Mouse (Mus musculus): Measurements from ENCODE around the gene Olfr463. TPM values are rescaled to one million over a fixed set of nuclear protein-coding genes. Genes with fewer than 3 reads are reported as not detected.
"Not testable (repeated sequence)": the region's sequence is repeated elsewhere in the genome, so short reads cannot be mapped to it uniquely, and the experiment has no call there.

Olfr463 gene
- not detected for total RNA-seq (2022)

DNA sequence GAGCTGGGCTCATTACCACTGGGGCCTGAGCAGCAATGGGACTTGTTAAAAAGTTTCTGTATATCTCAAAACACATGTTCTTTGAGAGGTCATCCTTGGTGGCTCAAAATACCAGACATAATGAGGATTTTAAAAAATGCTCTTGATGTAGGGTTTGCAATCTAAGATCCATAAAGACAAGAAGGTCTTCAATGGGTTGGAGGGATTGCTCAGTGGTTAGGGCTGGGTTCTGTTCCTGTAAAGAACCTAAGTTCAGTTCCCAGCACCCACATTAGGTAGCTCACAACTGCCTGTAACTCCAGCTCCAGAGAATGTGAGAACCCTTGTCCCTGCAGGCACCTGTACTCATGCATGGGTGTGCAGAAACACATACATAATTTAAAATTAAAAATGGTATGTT lies at the start of gene Olfr463:
TSS of gene Olfr463 (minus strand) at position 101 of the 400 bp plus-strand sequence.
- no peak for DNase-seq (ENCODE audit: low spot score in 2 of 2)

DNA sequence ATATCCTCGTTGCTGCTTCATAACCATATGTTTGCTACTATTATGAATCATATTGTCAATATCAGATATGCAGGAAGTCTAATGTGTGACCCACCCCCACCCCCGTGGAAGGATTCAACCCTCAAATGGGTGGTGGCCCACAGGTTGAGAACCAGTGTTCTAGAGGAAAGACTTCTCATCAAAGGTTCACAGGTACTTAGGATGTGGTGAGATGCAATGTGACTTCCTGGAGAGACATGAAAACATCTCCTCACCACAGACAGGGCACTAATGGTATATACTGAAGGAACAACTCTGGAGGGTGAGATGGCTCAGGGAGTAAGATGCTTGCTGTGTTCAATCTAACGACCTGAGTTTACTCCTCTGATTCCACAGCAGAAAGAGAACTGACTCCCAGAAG lies 38.3 kb upstream of the Olfr463 start:
- DNase-seq (ENCODE audit: low spot score in 2 of 2) = no peak

DNA sequence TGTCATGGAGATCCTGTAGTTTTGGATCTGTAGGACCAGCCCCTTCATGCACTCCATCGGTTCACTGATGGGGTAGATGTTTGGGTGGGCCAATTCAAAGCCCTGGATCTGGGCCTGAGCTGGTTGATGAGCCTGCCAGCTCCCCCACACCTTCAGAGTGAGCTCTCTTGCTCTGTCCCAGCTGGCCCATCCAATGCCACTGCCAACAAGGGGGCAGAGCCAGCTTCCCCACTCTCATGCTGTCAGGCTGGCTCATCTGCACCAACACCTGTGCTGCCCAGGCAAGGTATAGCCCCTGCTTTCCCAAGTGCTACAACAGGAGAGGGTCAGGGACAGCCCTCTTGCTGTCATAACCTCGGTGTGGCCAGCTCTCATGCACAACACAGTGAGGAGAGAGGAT lies 36.5 kb upstream of the Olfr463 start:
- no peak for DNase-seq (ENCODE audit: low spot score in 2 of 2)

DNA sequence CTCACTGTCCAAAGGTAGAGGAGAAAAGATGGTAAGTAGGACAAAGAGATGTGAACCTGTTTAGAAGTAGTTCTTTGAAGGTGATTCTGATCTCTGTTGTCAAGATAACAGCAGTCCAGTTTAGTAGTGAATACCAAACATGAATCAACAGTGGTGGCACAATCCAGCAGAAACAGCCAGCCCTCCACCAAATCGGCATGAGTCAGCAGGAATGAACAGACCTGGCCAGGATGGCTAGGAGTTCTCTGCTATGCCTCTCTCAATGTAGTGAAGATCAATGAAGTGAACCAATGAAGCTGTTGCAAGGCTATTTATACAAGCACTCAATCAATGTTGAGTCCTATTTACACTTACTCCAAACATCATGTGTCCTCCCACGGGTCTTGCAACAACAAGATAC lies 33.2 kb upstream of the Olfr463 start:
- no peak for DNase-seq (ENCODE audit: low spot score in 2 of 2)

DNA sequence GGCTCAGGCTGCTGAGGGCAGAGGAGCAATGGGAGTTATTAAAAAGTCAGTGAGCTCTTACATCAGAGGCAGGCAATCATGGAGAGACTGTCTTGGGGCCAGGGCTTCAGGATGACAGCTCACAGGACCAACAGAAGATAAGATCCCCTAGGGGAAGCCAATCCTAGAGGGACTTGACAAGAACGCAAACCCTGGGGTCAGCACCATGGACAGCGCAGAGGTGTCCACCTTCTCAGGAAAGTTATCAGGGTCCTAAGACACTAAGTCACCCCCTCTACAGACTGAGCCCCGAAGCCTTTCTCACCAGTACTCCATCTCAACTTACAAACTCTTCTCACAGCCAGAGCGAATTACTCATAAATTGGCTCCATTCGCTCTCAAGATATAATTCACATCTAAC lies 23.8 kb upstream of the Olfr463 start, which contains the start of gene Olfr464:
TSS of gene Olfr464 (minus strand) at position 2 of the 400 bp plus-strand sequence.
- DNase-seq (ENCODE audit: low spot score in 2 of 2) = no peak

DNA sequence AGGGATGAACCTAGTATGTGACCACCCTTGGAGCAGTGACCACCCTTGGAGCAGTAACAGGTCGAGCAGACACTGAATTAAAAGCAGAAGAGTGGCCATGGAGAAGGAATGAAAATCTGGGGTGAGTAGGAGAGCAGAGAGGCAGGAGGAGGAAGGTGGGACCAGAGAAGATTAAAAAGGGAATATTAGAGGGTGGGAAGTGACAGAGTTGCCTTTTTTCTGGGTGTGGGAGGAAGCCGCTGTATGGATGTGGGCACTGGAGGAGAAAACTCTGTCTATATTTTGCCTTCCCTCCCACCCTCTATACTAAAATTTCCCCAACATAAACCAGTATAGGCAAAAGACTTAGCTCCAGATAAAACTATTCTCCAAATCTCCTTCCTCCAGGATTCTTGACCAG lies 23.1 kb upstream of the Olfr463 start:
- DNase-seq (ENCODE audit: low spot score in 2 of 2) = peak in 1 of 2 experiments; percentile 40

DNA sequence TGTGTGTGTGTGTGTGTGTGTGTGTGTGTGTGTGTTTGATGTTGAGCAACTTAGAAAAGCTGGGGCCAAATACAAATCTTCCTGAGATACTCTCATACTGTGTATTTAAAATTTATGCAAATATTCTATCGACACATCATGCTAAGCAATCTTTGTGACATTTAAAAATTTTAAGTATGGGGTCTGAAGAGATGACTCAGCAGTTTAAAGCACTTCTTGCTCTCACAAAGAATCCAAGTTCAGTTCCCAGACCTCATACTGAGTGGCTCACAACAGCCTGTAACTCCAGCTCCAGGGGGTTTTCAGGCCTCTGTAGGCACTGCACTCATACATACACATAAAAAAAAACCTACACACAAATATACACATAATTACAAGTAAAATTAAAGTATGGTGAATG lies 18.8 kb upstream of the Olfr463 start:
- DNase-seq (ENCODE audit: low spot score in 2 of 2) = no peak

DNA sequence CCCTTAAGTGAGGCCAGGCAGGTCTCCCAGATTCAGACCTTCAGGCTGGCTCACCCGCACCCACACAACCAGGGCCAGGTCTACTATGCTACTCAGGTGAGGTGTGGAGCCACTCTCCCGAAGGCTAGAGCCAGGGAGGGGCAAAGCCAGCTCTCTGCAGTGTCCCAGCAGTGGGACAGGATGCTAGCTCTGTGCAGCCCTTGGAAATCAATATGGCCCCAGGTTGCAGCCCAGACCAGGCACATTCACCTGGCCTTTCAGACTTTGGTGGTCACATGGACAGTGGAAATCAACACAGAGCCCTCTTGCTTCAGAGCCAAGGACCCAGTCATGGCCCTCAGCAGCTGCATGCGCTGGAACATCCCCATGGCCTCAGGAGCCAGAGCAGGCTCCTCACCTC lies 7.1 kb upstream of the Olfr463 start:
- DNase-seq (ENCODE audit: low spot score in 2 of 2) = no peak

DNA sequence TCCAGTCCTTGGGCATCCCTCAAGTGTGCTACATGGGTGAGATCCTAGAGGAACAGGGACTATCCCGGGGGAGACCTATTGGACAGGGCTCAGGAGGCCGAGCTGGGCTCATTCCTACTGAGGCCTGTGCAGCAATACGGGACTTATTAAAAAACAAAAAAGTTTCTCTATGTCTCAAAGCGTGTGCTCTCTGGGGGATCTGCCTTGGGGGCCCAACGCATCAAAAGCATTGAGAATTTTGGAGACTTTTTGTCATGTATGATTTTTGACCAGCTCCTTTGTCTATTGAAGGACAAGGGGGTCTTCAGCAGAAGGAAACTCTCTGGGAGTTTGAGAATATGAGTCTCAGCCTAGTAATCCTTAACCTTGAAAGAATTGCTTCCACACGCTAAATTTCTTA lies 5.0 kb downstream of the Olfr463 start, which contains the start of gene Olfr462:
TSS of gene Olfr462 (minus strand) at position 101 of the 400 bp plus-strand sequence.
- no peak for DNase-seq (ENCODE audit: low spot score in 2 of 2)

DNA sequence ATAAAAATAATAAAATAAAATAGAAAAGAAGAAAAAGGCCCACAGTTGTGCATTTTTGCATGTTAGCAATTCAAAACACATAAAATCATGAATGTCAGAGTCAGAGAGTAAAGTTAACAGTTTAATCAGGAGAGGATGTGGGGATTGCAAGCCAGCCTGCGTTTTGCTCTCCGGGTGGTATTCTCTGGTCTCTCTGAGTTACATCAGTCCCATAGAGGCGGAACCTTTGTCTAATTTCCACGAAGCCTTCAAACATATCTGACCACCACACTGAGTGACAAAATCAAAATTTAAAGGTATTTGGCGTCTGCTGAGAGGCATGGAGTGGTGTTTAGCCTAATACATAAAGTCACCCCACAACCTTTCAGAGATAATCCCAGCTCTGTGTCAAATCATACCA lies 12.3 kb downstream of the Olfr463 start:
- no peak for DNase-seq (ENCODE audit: low spot score in 2 of 2)

DNA sequence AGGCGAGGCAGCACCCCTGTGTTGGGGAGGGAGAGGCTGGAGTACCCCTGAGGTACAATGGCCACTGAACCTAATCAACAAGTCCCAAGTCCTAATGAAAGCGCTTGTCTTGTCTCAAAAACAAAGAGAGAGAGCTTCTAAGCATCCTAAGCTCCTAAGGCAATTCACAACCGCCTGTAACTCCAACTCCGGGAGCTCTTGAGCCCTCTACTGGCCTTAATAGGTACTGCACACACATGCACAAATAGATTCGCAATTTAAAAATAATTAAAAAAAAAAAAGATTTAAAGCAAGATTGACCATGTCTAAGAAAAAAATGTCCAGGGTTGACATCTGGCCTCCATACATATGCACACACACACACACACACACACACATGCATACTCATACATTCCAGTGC lies 13.7 kb downstream of the Olfr463 start:
- no peak for DNase-seq (ENCODE audit: low spot score in 2 of 2)

DNA sequence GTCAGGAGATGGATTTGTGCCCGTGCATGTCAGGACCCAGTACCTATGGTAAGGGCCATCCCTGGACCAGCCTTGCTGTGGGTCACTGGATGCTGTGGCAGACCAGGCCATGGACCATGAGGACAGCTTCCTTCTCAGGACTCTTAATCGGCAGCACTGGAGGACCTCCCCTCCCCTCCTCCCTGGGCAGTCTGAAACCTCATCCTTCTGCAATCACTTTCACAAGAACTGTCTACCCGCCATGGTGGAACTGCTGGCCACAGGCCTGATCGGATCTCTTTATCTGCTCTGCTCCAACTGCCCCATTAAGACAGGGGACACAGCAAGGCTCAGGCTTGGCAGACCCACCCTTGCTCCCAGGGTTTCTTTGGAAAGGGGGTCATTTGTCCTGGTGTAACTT lies 15.5 kb downstream of the Olfr463 start:
- no peak for DNase-seq (ENCODE audit: low spot score in 2 of 2)

DNA sequence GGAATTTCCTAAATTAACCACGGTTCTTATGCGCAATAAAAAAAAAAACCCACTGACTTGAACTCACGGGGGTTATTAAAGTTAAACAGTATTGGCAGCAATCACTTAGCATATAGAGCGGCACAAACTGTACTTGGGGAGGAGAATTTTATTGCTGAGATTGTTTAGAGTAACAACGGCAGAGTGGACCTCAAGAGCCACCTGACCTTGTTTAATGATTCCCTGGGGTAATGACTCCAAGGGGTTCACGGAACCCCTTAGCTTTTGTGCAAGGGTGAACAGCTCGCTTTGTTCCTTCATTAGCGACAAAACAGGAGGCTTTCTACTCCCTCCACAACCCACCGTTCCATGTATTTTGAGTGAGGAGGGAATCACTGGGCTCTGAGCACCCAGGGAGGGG lies 17.4 kb downstream of the Olfr463 start:
- DNase-seq (ENCODE audit: low spot score in 2 of 2) = no peak

DNA sequence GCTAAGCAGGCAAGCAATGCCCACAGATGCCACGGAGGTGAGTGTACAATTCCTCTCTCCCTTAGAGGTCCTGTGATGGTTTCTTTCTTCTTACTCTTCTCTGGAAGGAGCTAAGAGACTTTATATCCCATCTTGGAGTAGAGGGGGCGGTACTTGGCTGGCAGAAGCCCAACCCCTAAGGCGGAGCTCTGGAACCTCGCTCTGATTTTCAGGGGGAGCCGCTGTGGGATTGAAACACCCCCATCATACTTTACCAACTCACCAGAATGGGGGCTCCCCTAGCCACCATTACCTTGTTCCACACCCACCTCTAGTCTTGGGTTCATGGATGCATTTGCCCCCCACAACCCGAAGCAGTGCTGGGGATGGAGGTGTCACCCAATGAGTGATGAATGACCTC lies 21.8 kb downstream of the Olfr463 start, which contains the start of gene Epx:
TSS of gene Epx (minus strand) at position 101 of the 400 bp plus-strand sequence.
- no peak for DNase-seq (ENCODE audit: low spot score in 2 of 2)

DNA sequence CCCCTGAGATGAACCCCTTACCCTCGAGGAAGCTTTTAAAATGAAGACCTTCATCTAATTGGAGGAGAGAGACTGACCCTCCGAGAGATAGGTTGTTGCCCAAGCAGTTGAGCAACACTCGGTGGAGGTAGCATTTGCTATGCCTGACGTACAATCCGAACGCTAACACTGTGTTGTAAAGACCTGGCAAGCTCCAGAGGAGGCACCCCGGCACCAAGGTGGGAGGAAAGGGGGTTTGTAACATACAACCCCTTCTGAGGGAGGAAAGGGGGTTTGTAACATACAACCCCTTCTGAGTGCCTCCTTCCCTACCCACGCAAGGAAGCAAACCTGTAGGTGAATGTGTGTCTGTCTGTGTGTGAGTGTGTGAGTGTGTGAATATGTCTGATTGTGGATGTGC lies 25.4 kb downstream of the Olfr463 start:
- DNase-seq (ENCODE audit: low spot score in 2 of 2) = no peak

DNA sequence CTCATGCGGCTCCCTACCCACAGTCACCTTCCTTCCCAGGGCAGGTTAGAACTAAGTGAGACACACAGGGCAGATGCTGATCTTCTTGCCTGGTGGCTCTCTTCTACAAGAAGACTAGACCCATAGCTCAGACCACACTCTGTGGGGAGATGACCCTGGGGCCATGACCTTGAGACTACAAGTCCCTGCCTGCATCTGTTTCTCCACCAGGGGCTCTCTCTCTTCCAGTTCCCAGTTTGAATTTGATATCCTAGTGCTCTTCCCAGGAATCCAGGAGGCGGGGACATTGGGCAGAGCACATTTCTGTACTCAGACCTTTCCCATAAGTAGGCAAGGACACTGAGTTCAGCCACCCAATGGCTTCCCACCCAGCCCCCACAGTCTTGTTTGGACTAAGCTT lies 27.1 kb downstream of the Olfr463 start:
- DNase-seq (ENCODE audit: low spot score in 2 of 2) = no peak

DNA sequence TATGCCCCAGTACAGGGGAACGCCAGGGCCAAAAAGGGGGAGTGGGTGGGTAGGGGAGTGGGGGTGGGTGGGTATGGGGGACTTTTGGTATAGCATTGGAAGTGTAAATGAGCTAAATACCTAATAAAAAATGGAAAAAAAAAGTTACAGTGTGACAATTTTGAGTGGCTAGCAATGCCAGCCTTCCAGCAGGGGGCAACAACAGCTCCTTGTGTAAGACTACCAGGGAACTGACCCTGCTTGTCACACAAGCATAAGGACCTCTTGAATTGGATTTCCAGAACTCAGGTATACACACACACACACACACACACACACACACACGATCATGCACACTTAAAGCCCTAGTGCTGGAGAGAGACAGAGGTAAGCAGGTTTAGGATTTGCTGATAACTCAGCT lies 30.3 kb downstream of the Olfr463 start:
- not testable (repeated sequence) for DNase-seq (ENCODE audit: low spot score in 2 of 2)

DNA sequence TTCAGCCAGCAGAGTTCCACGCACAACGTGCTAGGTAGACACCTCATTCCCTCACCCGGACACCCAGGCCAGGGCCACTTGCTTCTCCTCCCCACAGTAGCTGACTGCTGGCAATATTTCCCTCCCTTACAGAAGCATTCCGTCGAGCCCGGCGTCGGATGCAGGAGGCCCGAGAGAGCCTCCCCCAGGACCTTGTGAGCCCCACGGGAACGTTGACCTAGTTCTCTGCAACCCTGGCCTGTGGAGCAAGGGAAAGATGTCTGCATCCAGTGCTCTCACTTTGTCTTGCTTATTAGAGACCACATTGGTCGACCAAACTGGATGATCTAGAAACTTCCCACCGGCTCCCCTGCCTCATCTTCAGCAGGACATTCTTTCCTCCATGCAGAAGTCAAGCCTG lies 34.4 kb downstream of the Olfr463 start:
- no peak for DNase-seq (ENCODE audit: low spot score in 2 of 2)

DNA sequence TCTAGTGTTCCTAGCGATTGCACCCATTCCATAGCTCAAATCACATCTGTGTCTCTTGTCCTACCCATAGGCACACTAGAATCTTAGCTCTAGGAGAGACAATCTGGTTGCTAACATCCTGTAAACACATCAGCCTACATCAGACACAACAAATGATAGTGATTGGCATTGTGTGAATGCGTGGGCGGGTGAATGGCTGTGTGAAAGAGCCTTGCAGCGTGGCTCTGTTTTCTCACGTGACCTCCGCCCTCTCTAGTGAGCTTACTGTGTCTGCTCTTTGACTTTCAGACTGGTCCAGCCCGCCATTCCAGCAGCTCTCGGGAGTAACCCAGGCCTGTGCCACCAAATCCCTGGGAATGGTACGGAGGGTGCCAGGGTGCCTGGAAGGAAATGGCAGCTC lies 36.8 kb downstream of the Olfr463 start:
- no peak for DNase-seq (ENCODE audit: low spot score in 2 of 2)

DNA sequence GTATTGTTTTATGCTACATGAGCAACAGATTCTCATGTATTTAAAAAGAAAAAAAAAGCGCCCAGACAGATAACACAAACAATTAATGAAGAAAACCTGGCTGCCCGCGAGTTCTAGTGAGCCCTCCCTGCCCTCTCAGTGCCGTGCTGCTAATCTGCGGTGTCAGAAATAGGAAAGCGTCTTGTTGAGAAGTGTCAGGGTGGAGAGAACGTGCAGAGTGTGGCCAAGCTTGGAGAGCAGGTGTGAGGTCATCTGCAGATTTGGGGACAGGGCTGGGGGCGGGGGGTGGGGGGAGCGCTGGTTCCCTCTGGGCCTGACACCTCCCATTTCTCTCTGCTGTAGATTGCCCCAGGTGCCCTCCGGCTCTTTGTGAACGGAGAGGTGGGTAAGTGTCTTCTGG lies 37.9 kb downstream of the Olfr463 start:
- DNase-seq (ENCODE audit: low spot score in 2 of 2) = no peak

DNA sequence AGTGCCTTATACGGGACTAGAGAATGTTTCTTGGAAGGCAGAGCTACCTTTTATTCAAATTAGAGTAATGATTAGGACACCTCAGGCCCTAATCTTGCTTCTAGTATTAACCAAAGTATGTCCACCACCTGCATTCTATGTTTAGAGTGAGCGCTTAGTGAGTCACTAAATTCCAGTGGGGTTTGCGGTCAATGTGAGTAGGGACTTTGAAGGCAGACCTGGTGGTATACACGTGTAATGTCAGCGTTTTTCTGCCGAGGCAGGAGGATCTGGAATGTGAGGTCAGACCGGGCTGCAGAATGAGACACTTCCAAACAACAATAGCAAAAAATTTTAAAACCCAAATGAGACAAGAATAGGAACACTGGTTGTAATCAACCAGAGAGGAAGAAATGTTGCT lies 42.6 kb downstream of the Olfr463 start:
- DNase-seq (ENCODE audit: low spot score in 2 of 2) = no peak

DNA sequence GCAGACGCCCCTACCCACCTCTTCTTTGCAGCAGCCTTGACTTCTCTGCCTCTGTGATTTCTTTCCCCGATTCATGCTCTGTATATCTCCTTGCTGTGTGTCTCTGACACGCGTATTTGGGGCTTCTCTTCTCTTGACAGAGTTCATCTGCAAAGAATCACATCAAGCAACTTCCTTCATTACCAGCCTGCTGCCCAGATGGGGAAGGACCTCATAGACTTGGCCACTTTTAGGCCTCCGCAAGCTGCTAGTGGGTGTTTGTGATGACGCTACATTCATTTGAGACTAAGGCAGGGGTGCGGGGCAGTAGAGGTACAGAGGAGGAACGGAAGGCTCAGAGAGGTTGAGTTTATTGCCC lies 43.6 kb downstream of the Olfr463 start:
- DNase-seq (ENCODE audit: low spot score in 2 of 2) = peak; percentile 24 to 27

DNA sequence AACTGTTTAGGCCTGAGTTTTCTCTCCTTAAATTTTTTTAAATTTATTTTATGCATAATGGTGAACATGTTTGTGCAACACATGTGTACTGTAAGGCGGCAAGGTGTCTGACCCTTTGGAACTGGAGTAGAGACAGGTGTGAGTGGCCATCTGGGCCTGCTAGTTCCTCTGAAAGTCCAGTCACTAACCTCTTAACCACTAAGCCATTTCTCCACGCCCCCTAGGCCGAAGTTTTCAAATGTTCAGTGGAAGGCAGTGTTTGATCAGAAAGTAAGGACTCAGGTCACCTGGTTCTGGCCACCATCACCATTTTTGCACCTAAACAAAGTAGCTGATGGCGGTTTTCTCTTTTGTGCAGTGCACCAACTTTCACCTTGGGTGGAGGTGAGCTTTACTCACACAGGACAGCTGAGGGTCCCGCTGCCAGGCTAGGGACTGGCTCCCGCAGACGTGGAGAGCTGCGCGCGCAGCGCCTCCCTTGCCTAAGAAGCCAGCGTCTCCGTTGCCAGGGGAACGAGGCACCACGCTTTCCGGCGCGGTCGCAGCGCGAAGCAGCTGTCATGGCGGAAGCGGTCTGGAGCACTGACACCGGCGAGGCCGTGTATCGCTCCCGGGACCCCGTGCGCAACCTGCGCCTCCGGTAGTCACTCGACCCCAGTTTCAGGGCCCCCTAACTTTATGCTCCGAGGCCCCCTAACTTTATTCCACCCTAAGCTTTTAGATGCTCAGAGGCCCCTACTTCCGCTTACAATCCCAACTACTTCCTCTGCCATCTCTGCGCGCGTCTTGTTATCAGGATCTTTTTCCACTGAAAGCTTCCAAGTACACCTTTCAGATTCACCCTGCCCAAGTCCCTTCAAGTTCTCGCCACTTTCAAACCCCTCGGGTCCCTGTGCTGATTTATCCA lies 44.2 kb downstream of the Olfr463 start, which contains the start of gene Mks1:
TSS of gene Mks1 (plus strand) at position 526 of the 907 bp plus-strand sequence.
- peak; percentile 85 to 88 for DNase-seq (ENCODE audit: low spot score in 2 of 2)
